Mouse (Mus musculus): ENCODE results near the gene Pde4c.

GRCm38 (mm10) chr8:70770748-70771147, 47.2 kb downstream of the Pde4c start:
- no peak for TF ChIP-seq POLR2A (IDR thresholded peaks at IDR 0.05; ENCODE audit: borderline replicate concordance, extremely low read depth, insufficient read depth, insufficient read length, poor library complexity, severe bottlenecking)
- no peak for TF ChIP-seq CTCF (IDR thresholded peaks at IDR 0.05; ENCODE audit: borderline replicate concordance, extremely low read depth, insufficient read depth, insufficient read length)

All from brain, embryonic 14.5 days (tissue).